Mouse (Mus musculus) frontal cortex, adult (tissue): ENCODE data around the gene Olfr801.

Experiments used
- ATAC-seq: cut with Nextera tagmentation; 2 replicates; pipeline ENCODE4 v1.9.2; 2017; ENCODE audit warnings: mild to moderate bottlenecking, moderate library complexity, mixed read lengths; ENCODE audit not compliant: low TSS enrichment

Olfr801 gene

DNA sequence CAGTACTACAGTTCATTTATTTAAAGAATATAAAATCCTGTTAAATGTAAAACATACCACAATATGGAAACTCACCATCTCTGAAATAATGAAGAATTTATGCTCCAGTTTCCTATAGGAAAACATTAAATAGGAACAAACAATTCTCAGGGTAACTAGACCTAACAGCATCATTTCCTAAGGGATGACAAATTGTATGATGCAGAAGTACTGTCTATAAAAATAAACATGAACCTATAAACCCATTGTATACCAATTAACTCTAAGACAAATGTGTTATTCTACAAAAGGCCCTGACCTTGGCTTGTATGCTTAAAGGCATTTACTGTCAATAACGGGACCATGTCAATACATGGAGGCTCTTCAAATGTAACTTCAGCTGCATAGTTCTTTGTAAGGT, at the start of gene Olfr801:
Gene Olfr801, minus strand, starts transcription at position 101 of the 400 bp plus-strand sequence.
- no peak for ATAC-seq

GRCm38 (mm10) chr10:129702910-129703309, 29.2 kb upstream of the Olfr801 start, which contains the start of gene Olfr804:
Gene Olfr804, plus strand, starts transcription at chr10:129703210.
- no peak for ATAC-seq

DNA sequence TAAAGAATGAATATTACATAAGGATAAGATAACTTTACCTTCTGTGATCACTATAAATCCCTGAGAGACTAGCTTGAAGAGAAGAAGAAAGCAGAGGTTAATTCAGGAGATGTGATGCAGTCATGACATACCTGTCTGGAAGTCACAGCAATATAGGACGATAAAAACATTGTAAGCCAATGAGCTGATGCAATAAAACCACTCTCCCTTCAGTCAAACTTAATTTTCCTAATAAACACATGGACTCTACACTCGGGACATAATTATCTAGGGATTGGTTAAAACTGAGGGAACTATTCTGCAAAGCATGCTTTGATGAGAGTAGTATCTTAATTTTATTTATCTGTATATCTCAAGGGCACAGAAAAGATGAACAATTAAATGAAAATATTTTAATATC, 20.5 kb upstream of the Olfr801 start, which contains the start of gene Olfr803:
Gene Olfr803, minus strand, starts transcription at position 101 of the 400 bp plus-strand sequence.
- ATAC-seq, result no peak

- no peak for ATAC-seq
These were observed 14.4 kb upstream of the Olfr801 start, which contains the start of gene Olfr802 for GRCm38 (mm10) chr10:129688069-129688468. Gene Olfr802, minus strand, starts transcription at chr10:129688169.

GRCm38 (mm10) chr10:129657394-129657793, 16.3 kb downstream of the Olfr801 start, which contains the start of gene Olfr800:
Gene Olfr800, plus strand, starts transcription at chr10:129657694.
- no peak for ATAC-seq

DNA sequence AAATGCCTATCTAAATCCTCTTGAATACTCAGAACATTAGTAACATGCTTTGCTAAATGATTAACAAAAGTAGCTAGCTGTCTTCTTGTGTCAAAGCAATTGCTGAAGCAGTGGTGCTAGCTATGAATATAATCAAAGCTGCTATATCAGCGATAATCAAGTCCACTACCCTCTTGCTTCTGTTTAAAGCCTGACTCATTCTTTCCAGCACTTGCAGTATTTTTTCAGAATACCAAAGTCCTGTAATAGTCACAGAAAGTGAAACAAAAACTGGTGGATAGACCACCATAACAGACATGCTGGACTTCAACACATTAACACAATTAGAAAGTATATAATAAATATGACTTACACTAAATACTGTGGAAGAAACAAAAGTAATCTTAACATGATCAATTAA, 21.9 kb downstream of the Olfr801 start:
- ATAC-seq, result no peak

GRCm38 (mm10) chr10:129637184-129637583, 36.5 kb downstream of the Olfr801 start, which contains the start of gene Olfr799:
Gene Olfr799, plus strand, starts transcription at chr10:129637484.
- ATAC-seq, result no peak

DNA sequence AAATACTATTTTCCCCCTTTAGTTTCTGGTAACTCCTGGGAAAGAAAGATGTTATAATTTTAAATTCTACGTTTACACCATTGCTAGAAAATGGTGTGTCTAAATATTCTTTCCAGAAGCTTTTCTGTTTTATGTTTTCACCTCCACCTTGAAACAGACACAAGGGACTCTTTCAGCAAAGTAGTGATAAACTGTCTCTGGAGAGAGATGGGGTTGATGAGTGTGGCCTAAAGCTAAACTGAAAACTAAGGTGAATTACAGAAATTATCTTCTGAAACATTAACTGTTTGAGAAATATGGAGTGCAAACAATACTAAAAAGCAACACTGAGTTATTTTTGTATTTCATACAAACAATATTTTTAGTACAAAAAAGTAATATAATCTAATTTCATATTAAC, 45.8 kb downstream of the Olfr801 start, which contains the start of gene Olfr798:
Gene Olfr798, minus strand, starts transcription at position 101 of the 400 bp plus-strand sequence.
- ATAC-seq, result no peak

GRCm38 (mm10) chr10:129623251-129623650, 50.4 kb downstream of the Olfr801 start:
- no peak for ATAC-seq

DNA sequence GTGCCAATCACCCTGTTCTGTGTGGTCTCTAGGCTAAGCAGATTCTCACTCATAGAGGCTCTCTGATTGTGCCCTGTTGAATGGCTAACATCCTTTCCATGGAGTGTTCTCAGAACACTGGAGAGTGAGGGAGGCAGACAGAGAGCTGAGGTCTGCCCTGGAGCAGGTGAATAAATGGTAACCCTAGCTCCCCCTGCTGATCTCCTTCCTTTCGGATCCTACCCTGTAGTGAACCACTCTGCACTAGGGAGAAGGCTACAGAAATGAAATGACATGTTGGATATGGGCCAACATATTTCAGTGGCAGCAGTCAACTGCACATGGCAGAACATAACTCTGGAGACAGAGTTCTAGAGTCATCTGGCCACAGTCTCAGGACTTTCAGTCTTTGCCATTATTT, 51.9 kb downstream of the Olfr801 start:
- ATAC-seq, result no peak
